Mouse (Mus musculus) adrenal gland, adult (tissue): ENCODE measurements around the gene Gcnt2.

ENCODE experiments used
- DNase-seq, 2 experiments: peaks; one replicate each; pipeline ENCODE4 v3.0.0; 2022 to 2023; ENCODE audit warnings: low spot score in 1 of 2; ENCODE audit not compliant: inconsistent age in 2 of 2

Gcnt2 gene

GRCm38 (mm10) chr13:40937586-40937985, 78.0 kb downstream of the Gcnt2 start:
- no peak for DNase-seq

GRCm38 (mm10) chr13:40938485-40939357, 79.2 kb downstream of the Gcnt2 start:
- DNase-seq: no peak

- no peak for DNase-seq
Measured at GRCm38 (mm10) chr13:40943066-40943465, 83.5 kb downstream of the Gcnt2 start.

- peak in 1 of 2 experiments; percentile 28 for DNase-seq
Measured at GRCm38 (mm10) chr13:40943936-40944335, 84.4 kb downstream of the Gcnt2 start.

- peak in 1 of 2 experiments; percentile 29 for DNase-seq
Measured at GRCm38 (mm10) chr13:40944346-40944745, 84.8 kb downstream of the Gcnt2 start.

- no peak for DNase-seq
Measured at GRCm38 (mm10) chr13:40946513-40946912, 87.0 kb downstream of the Gcnt2 start.

- DNase-seq: no peak
Measured at GRCm38 (mm10) chr13:40947538-40948205, 88.1 kb downstream of the Gcnt2 start.

GRCm38 (mm10) chr13:40951386-40951976, 91.9 kb downstream of the Gcnt2 start:
- no peak for DNase-seq

- no peak for DNase-seq
Measured at GRCm38 (mm10) chr13:40953231-40953630, 93.7 kb downstream of the Gcnt2 start.

GRCm38 (mm10) chr13:40955773-40956172, 96.2 kb downstream of the Gcnt2 start:
- no peak for DNase-seq

- no peak for DNase-seq
Measured at GRCm38 (mm10) chr13:40967609-40968008, 108.1 kb downstream of the Gcnt2 start.

- DNase-seq: peak in 1 of 2 experiments; percentile 52
Measured at GRCm38 (mm10) chr13:40968564-40968963, 109.0 kb downstream of the Gcnt2 start.

GRCm38 (mm10) chr13:40969761-40970390, 110.3 kb downstream of the Gcnt2 start:
- DNase-seq: no peak

- DNase-seq: peak in 1 of 2 experiments; percentile 41
Measured at GRCm38 (mm10) chr13:40971261-40971660, 111.7 kb downstream of the Gcnt2 start.

GRCm38 (mm10) chr13:40971831-40972230, 112.3 kb downstream of the Gcnt2 start:
- no peak for DNase-seq

- no peak for DNase-seq
Measured at GRCm38 (mm10) chr13:40972976-40973375, 113.4 kb downstream of the Gcnt2 start.

- peak; percentile 54 to 84 for DNase-seq
Measured at GRCm38 (mm10) chr13:40977609-40978008, 118.1 kb downstream of the Gcnt2 start.

- no peak for DNase-seq
Measured at GRCm38 (mm10) chr13:40978652-40979051, 119.1 kb downstream of the Gcnt2 start.

- no peak for DNase-seq
Measured at GRCm38 (mm10) chr13:40979321-40979720, 119.8 kb downstream of the Gcnt2 start.

GRCm38 (mm10) chr13:40982759-40983158, 123.2 kb downstream of the Gcnt2 start:
- DNase-seq: peak; percentile 56 to 65

GRCm38 (mm10) chr13:40986081-40986480, 126.5 kb downstream of the Gcnt2 start:
- DNase-seq: no peak
